Mouse (Mus musculus) kidney, adult 2 months (tissue): ENCODE measurements at regions not wholly inside any gene's neighbourhood (a gene's known extent, or its start where the extent isn't known, plus 50 kb on each side); places are given as distances from the start of the nearest gene placed in this dataset.

ENCODE experiments used
- DNase-seq: peaks from one replicate; pipeline ENCODE4 v3.0.0; 2021
- H3K27ac ChIP-seq: fragments of 200-500 bp; 2 replicates; pipeline ENCODE4 v1.5.1; 2012; ENCODE audit warnings: low read depth, low read length, control low read depth, inconsistent platforms; ENCODE audit not compliant: insufficient read depth
- H3K27me3 ChIP-seq: fragments of 200-500 bp; replicated peaks from 2 replicates; pipeline ENCODE4 v1.6.1; 2012; ENCODE audit warnings: mild to moderate bottlenecking, moderate library complexity, low read length, inconsistent platforms; ENCODE audit not compliant: control insufficient read depth, insufficient read depth
- H3K36me3 ChIP-seq: fragments of 200-500 bp; 2 replicates; pipeline ENCODE4 v1.6.1; 2012; ENCODE audit warnings: mild to moderate bottlenecking, moderate library complexity, low read length, inconsistent platforms; ENCODE audit not compliant: control insufficient read depth, insufficient read depth
- H3K4me1 ChIP-seq: fragments of 200-500 bp; 2 replicates; pipeline ENCODE4 v1.6.1; 2011; ENCODE audit warnings: low read length; ENCODE audit not compliant: control insufficient read depth, insufficient read depth
- H3K4me3 ChIP-seq: fragments of 200-500 bp; 2 replicates; pipeline ENCODE4 v1.5.1; 2011; ENCODE audit warnings: mild to moderate bottlenecking, low read depth, low read length, control low read depth; ENCODE audit not compliant: insufficient read depth
- CTCF ChIP-seq: fragments of 200-500 bp; conservative IDR thresholded peaks from 2 replicates; pipeline ENCODE4 v1.5.1; 2011; ENCODE audit warnings: low read depth, mild to moderate bottlenecking, control low read depth, low read length, moderate library complexity, mixed read lengths; ENCODE audit not compliant: insufficient read depth, insufficient read length
- POLR2A ChIP-seq: fragments of 200-500 bp; IDR thresholded peaks from one replicate; pipeline ENCODE4 v1.6.1; 2011; ENCODE audit warnings: low read depth, low read length, control low read depth
- WGBS: fragments of 180-500 bp; shearing (Covaris S2); methylation state at CpG from one replicate; pipeline ENCODE4 v1.1.7; 2018; 5-methylcytosine and 5-hydroxymethylcytosine counted together

DNA sequence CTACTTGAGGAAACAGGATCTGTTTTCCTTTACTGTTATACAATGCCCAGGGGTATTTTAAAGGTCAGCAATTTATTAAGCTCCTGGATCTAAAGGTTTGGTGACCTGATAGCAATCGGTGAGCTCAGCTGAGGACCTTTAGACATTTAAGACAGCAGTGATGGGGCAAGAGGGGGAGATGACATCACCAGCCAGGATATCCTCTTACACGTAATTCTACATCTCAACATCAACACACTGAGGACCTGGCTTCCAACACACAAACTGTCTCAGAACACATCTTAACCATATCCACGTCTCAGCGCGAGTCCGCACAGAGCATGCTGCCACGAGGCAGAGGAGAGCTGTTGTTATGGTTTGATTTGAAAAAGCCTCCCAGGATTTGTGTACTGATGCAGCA lies 69.2 kb downstream of the Nhlrc3 start:
- no peak for TF ChIP-seq POLR2A
- TF ChIP-seq CTCF = no peak
- no peak for DNase-seq
- 48% methylated on average over 7 of the region's 7 CpGs for WGBS
- Histone ChIP-seq H3K27me3 (no peaks in the 10 kb centered on the region), H3K36me3 (no peaks in the 10 kb centered on the region), H3K27ac (no peak overlapping the region), H3K4me1 (no peaks in the 10 kb centered on the region), H3K4me3 (no peak overlapping the region)

DNA sequence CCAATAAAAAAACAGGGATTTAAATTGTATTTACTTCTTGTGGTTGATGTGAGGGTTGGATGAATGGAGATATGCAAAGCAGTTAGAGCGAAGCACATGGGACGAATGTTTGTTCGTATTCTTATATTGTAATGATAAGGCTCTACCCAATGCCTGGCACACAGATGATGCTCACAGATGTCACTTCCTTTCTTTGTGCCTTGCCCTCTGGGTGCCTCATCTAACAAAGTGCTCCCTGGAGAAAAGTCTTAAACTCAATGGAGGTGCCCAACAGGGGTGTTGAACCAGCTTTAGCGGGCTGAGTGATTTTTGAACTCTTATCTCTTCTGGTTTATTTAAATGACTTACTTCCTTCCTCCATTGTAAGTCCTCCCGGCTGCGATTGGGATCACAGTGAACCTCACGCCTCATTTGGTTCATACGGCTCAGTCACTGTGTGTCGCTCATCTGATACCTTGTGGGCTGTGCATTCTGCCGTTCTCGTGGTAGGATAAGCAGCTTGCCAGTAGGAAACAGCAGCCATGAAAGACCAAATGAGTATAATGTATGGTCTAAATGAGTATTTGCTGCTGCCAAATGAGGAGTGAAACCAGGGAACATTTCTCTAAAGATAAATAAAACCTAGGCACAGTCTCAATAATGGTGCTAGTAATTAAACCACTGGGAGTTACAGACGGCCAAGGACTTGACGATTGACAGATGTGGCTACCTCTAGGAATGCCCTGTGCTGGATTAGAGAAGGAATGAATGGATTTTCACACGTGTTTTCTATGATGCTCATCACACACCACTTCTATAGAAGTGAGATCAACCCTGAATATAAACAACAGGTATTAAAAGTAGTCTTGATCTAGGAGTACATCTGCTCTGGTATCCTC lies 81.2 kb downstream of the Nhlrc3 start:
- no peaks in the 10 kb centered on the region for H3K27me3 ChIP-seq

DNA sequence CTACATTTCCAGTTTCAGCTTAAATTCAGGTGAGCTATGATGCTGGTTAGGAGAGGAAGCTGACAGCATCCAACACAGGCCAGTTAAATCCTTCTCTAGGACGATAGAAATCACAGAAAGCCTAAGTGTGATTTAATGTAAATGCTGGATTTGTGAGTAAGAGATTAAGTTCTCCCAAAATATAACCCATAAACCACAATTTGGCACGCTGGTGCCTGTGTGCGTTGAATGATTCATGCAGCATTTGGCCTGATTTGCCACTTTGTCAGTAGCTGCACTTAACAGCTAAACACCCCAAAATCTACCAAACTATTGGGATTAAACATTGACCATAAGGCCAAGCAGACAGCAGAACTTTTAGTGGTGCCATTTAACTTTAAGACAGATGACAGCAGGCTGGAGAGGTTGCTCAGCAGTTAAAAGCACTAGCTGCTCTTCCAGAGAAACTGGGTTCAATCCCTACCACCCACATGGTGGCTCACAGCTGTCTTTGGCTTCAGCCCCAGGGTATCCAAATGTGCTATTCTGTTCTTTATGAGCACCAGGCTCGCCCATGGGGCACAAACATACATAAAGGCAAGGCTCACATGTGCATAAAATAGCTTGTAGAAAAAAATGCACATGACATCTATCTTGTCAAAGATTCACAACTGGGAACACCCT lies 83.5 kb downstream of the Nhlrc3 start:
- Histone ChIP-seq H3K4me3 (no peak overlapping the region), H3K4me1 (no peaks in the 10 kb centered on the region), H3K27ac (no peak overlapping the region), H3K27me3 (no peaks in the 10 kb centered on the region), H3K36me3 (no peaks in the 10 kb centered on the region)
- 68% methylated on average over 4 of the region's 4 CpGs for WGBS
- DNase-seq = no peak
- TF ChIP-seq CTCF (no peak), POLR2A (no peak)

More for the DNA sequence above, 81.2 kb downstream of the Nhlrc3 start:
- Histone ChIP-seq H3K36me3 (no peaks in the 10 kb centered on the region), H3K27ac (no peak overlapping the region), H3K4me1 (no peaks in the 10 kb centered on the region), H3K4me3 (no peak overlapping the region)
- WGBS = 50% methylated on average over 14 of the region's 14 CpGs
- no peak for DNase-seq
- TF ChIP-seq CTCF (no peak), POLR2A (no peak)

DNA sequence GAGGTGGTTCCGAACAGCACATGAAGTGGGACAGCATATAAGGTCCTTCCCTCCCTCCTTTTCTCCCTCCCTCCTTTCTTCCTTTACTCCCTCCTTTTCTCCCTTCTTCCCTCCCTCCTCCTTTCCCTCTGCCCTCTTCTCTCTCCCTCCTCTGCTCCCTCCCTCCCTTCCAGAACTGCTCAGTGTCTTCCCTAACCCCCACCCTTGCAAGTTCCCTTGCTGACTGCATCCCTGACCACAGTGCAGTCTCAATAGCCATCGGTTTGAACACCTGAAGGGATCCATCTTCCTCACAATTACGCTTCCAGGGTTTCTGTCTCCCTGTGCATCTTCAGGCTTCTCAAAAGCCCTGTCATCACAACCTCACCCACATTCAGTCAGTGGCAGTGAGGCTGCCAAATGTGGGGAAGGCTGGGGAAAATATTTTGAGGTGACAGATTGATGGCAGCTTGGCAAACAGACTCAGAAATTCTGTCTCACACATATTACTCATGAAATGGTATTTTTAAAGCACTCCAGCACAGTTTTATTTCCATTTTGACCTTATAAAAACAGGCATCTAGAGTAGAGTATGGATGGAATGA lies 86.2 kb downstream of the Nhlrc3 start:
- H3K27me3 ChIP-seq = no peaks in the 10 kb centered on the region
- no peaks in the 10 kb centered on the region for H3K4me1 ChIP-seq
- no peak overlapping the region for H3K27ac ChIP-seq
- no peak overlapping the region for H3K4me3 ChIP-seq
- 87% methylated on average over 3 of the region's 3 CpGs for WGBS
- H3K36me3 ChIP-seq = no peaks in the 10 kb centered on the region
- DNase-seq = no peak
- TF ChIP-seq CTCF (no peak), POLR2A (no peak)

DNA sequence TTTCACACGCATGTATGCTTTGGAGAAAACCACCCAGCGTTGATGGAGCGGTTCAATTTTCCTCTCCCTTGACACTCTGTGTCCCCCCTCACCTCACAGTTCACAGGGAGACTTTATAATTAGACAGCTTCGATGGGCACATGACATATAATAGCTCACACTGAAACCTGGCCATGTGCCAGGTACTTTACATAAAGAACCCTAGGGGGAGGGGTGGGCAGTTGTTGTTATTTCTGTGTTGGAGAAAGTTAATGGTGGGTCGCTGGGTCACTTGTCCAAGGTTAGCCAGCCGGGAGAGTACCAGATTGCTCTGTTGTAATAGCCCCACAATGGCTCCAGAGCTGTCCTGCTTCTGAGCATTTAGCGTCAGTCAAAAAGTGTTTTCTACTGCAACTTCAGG lies 90.2 kb downstream of the Nhlrc3 start:
- TF ChIP-seq CTCF (no peak), POLR2A (no peak)
- Histone ChIP-seq H3K27me3 (0 out of 2 replicates have a peak, but pooled peaks cover 1% of the 10 kb centered on the region), H3K27ac (no peak overlapping the region), H3K4me3 (no peak overlapping the region), H3K4me1 (no peaks in the 10 kb centered on the region), H3K36me3 (no peaks in the 10 kb centered on the region)
- DNase-seq = peak; percentile 27
- WGBS = 24% methylated on average over 7 of the region's 7 CpGs

DNA sequence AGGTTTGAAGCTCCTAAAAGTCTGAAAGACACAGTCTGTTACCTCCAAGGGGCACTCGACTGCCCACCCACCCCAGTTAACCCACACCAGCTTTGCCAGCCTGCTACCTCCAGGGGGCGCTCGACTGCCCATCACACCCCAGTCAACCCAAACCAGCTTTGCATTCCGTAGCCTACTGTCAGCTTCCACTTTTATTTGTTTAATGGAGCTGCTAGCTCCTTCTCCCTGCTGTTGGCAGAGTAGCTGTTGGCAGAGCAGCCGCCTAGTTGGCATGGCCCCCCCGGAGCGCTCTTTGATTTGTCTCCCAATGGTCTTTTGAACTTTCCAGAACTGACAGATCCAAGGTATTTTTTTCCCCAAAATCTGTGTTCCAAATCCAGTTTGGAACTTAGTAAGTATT lies 91.2 kb downstream of the Nhlrc3 start:
- DNase-seq = no peak
- peak; percentile 28; the same call in 1 of the 2 replicates for TF ChIP-seq CTCF
- TF ChIP-seq POLR2A = no peak
- WGBS = 74% methylated on average over 7 of the region's 7 CpGs
- Histone ChIP-seq H3K27me3 (0 out of 2 replicates have a peak, but pooled peaks cover 1% of the 10 kb centered on the region), H3K27ac (no peak overlapping the region), H3K4me3 (no peak overlapping the region), H3K36me3 (no peaks in the 10 kb centered on the region), H3K4me1 (no peaks in the 10 kb centered on the region)

DNA sequence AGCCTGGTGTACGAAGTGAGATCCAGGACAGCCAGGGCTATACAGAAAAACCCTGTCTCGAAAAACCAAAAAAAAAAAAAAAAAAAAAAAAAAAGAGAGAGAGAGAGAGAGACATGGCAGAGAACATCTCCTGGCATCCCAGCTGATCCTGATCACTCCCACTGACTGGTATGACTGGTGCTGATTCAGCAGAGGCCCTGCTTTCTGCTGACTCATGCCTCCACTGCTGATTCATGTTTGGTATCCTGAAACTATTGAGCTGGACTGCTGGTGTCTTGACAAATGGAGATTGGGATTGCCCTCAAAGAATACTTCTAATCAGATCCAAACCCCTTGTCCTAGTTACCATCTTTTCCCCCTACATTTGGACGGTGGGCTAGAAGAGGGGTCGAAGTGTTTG lies 101.9 kb downstream of the Nhlrc3 start:
- 92% methylated on average over 4 of the region's 4 CpGs for WGBS
- H3K36me3 ChIP-seq = no peaks in the 10 kb centered on the region
- H3K4me3 ChIP-seq = no peak overlapping the region
- H3K27me3 ChIP-seq = no peaks in the 10 kb centered on the region
- H3K27ac ChIP-seq = no peak overlapping the region
- no peaks in the 10 kb centered on the region for H3K4me1 ChIP-seq
- no peak for TF ChIP-seq CTCF
- no peak for DNase-seq
